In genomic region chr13:54368181-54368580, GRCm38 (mm10) we compare ENCODE assay signal across 10 mouse cellular contexts.
"Had no signal": no experiment of that assay in that cellular context is flagged by ENCODE, and none has a peak within 500 bp of the region (broad histone marks: within the 10 kb centered on the region; RNA-seq: fewer than 3 reads in every experiment).

No protein-coding gene starts in this region.

- H3K27ac ChIP-seq: intestine, embryonic 15.5 days; limb, embryonic 10.5 days; liver, embryonic 15.5 days; stomach, embryonic 15.5 days had no signal

- H3K4me3 ChIP-seq: intestine, embryonic 15.5 days; limb, embryonic 10.5 days; liver, embryonic 15.5 days; stomach, embryonic 15.5 days had no signal

- ATAC-seq: intestine, embryonic 15.5 days; lung, postnatal 0 days had no signal

- DNase-seq: kidney, adult 18-20 months; lung, adult 2 months; lung, postnatal 36 days; thymus, adult 2 months; thymus, postnatal 25 days had no signal
